Mouse (Mus musculus): ENCODE data around the gene Col4a3. TPM values are rescaled to one million over a fixed set of nuclear protein-coding genes. Genes with fewer than 3 reads are reported as not detected.

Gene Col4a3
- polyA plus RNA-seq, 1 experiment from 2014 or later = 0.22 TPM

- ATAC-seq (replicated peaks; ENCODE audit: low FRiP score) (no peak), DNase-seq (ENCODE audit: low spot score) (no peak)
- Histone ChIP-seq H3K4me1 (replicated peaks; ENCODE audit: control insufficient read depth, insufficient read depth, low read length) (no peaks in the 10 kb centered on the region; the same call in 1 of the 2 replicates), H3K9ac (ENCODE audit: low read depth, low read length) (no peak overlapping the region), H3K9me3 (ENCODE audit: control insufficient read depth, low read length) (no peaks in the 10 kb centered on the region), H3K4me3 (ENCODE audit: low read depth, low read length) (no peak overlapping the region), H3K4me2 (no peak overlapping the region), H3K27me3 (replicated peaks; ENCODE audit: control insufficient read depth, insufficient read depth, low read length) (no peaks in the 10 kb centered on the region), H3K36me3 (ENCODE audit: control insufficient read depth, insufficient read depth, low read length) (no peaks in the 10 kb centered on the region), H3K27ac (ENCODE audit: low read depth, low read length) (no peak overlapping the region)
- WGBS = 47% methylated on average over 2 of the region's 2 CpGs
These were observed 76.8 kb downstream of the Col4a3 start for GRCm38 (mm10) chr1:82663522-82663921.

GRCm38 (mm10) chr1:82686328-82686727 is 99.6 kb downstream of the Col4a3 start:
- Histone ChIP-seq H3K9ac (ENCODE audit: low read depth, low read length) (no peak overlapping the region), H3K4me1 (replicated peaks; ENCODE audit: control insufficient read depth, insufficient read depth, low read length) (peaks cover 3% of the 10 kb centered on the region; the same call in 1 of the 2 replicates), H3K27me3 (replicated peaks; ENCODE audit: control insufficient read depth, insufficient read depth, low read length) (no peaks in the 10 kb centered on the region), H3K4me2 (no peak overlapping the region), H3K4me3 (ENCODE audit: low read depth, low read length) (no peak overlapping the region), H3K36me3 (ENCODE audit: control insufficient read depth, insufficient read depth, low read length) (no peaks in the 10 kb centered on the region), H3K27ac (ENCODE audit: low read depth, low read length) (no peak overlapping the region), H3K9me3 (ENCODE audit: control insufficient read depth, low read length) (no peaks in the 10 kb centered on the region)
- ATAC-seq (replicated peaks; ENCODE audit: low FRiP score) = peak; percentile 82
- 43% methylated on average over 5 of the region's 5 CpGs for WGBS
- no peak for DNase-seq (ENCODE audit: low spot score)

- Histone ChIP-seq H3K4me2 (no peak overlapping the region), H3K27ac (ENCODE audit: low read depth, low read length) (no peak overlapping the region), H3K9me3 (ENCODE audit: control insufficient read depth, low read length) (no peaks in the 10 kb centered on the region), H3K4me1 (replicated peaks; ENCODE audit: control insufficient read depth, insufficient read depth, low read length) (peaks cover 3% of the 10 kb centered on the region; the same call in 1 of the 2 replicates), H3K4me3 (ENCODE audit: low read depth, low read length) (no peak overlapping the region), H3K9ac (ENCODE audit: low read depth, low read length) (no peak overlapping the region), H3K27me3 (replicated peaks; ENCODE audit: control insufficient read depth, insufficient read depth, low read length) (no peaks in the 10 kb centered on the region), H3K36me3 (ENCODE audit: control insufficient read depth, insufficient read depth, low read length) (no peaks in the 10 kb centered on the region)
- no peak for DNase-seq (ENCODE audit: low spot score)
- 63% methylated on average over 2 of the region's 2 CpGs for WGBS
- peak; percentile 86 for ATAC-seq (replicated peaks; ENCODE audit: low FRiP score)
These were observed 100.1 kb downstream of the Col4a3 start for GRCm38 (mm10) chr1:82686866-82687265.

GRCm38 (mm10) chr1:82687931-82688330 is 101.2 kb downstream of the Col4a3 start:
- Histone ChIP-seq H3K9me3 (ENCODE audit: control insufficient read depth, low read length) (no peaks in the 10 kb centered on the region), H3K4me2 (no peak overlapping the region), H3K27ac (ENCODE audit: low read depth, low read length) (no peak overlapping the region), H3K36me3 (ENCODE audit: control insufficient read depth, insufficient read depth, low read length) (no peaks in the 10 kb centered on the region), H3K4me3 (ENCODE audit: low read depth, low read length) (no peak overlapping the region), H3K27me3 (replicated peaks; ENCODE audit: control insufficient read depth, insufficient read depth, low read length) (no peaks in the 10 kb centered on the region), H3K4me1 (replicated peaks; ENCODE audit: control insufficient read depth, insufficient read depth, low read length) (peaks cover 3% of the 10 kb centered on the region; the same call in 1 of the 2 replicates), H3K9ac (ENCODE audit: low read depth, low read length) (no peak overlapping the region)
- 82% methylated on average over 6 of the region's 6 CpGs for WGBS
- ATAC-seq (replicated peaks; ENCODE audit: low FRiP score) (no peak), DNase-seq (ENCODE audit: low spot score) (no peak)

- H3K4me3 ChIP-seq (ENCODE audit: low read depth, low read length) = no peak overlapping the region
- H3K9me3 ChIP-seq (ENCODE audit: control insufficient read depth, low read length) = no peaks in the 10 kb centered on the region
- no peaks in the 10 kb centered on the region for H3K36me3 ChIP-seq (ENCODE audit: control insufficient read depth, insufficient read depth, low read length)
- H3K9ac ChIP-seq (ENCODE audit: low read depth, low read length) = no peak overlapping the region
- WGBS = 51% methylated on average over 3 of the region's 3 CpGs
- DNase-seq (ENCODE audit: low spot score) = no peak
- H3K4me2 ChIP-seq = no peak overlapping the region
- no peak for ATAC-seq (replicated peaks; ENCODE audit: low FRiP score)
- no peaks in the 10 kb centered on the region for H3K27me3 ChIP-seq (replicated peaks; ENCODE audit: control insufficient read depth, insufficient read depth, low read length)
- no peak overlapping the region for H3K27ac ChIP-seq (ENCODE audit: low read depth, low read length)
- H3K4me1 ChIP-seq (replicated peaks; ENCODE audit: control insufficient read depth, insufficient read depth, low read length) = no peaks in the 10 kb centered on the region
These were observed 109.2 kb downstream of the Col4a3 start for GRCm38 (mm10) chr1:82695915-82696314.

- DNase-seq (ENCODE audit: low spot score) (no peak), ATAC-seq (replicated peaks; ENCODE audit: low FRiP score) (peak; percentile 79)
- H3K4me3 ChIP-seq (ENCODE audit: low read depth, low read length) = no peak overlapping the region
- no peaks in the 10 kb centered on the region for H3K36me3 ChIP-seq (ENCODE audit: control insufficient read depth, insufficient read depth, low read length)
- 57% methylated on average over 9 of the region's 9 CpGs for WGBS
- no peaks in the 10 kb centered on the region for H3K27me3 ChIP-seq (replicated peaks; ENCODE audit: control insufficient read depth, insufficient read depth, low read length)
- no peaks in the 10 kb centered on the region for H3K9me3 ChIP-seq (ENCODE audit: control insufficient read depth, low read length)
- H3K27ac ChIP-seq (ENCODE audit: low read depth, low read length) = peak overlapping the region; percentile 63
- peaks cover 17% of the 10 kb centered on the region for H3K4me1 ChIP-seq (replicated peaks; ENCODE audit: control insufficient read depth, insufficient read depth, low read length)
- H3K9ac ChIP-seq (ENCODE audit: low read depth, low read length) = no peak overlapping the region
- H3K4me2 ChIP-seq = peak overlapping the region; percentile 34; the same call in 1 of the 2 replicates
These were observed 131.2 kb downstream of the Col4a3 start for GRCm38 (mm10) chr1:82717816-82718512.

GRCm38 (mm10) chr1:82724339-82725025 is 137.8 kb downstream of the Col4a3 start, which contains the start of gene Mff:
TSS of gene Mff (plus strand) at chr1:82724890.
- peak within 1 kb of the TSS; percentile 87 for H3K4me3 ChIP-seq (ENCODE audit: low read depth, low read length)
- no peaks in the 10 kb centered on the region for H3K27me3 ChIP-seq (replicated peaks; ENCODE audit: control insufficient read depth, insufficient read depth, low read length)
- peak; percentile 94 for ATAC-seq (replicated peaks; ENCODE audit: low FRiP score)
- H3K9ac ChIP-seq (ENCODE audit: low read depth, low read length) = peak within 1 kb of the TSS; percentile 94
- DNase-seq (ENCODE audit: low spot score) = peak; percentile 92
- peaks cover 12% of the 10 kb centered on the region for H3K4me1 ChIP-seq (replicated peaks; ENCODE audit: control insufficient read depth, insufficient read depth, low read length)
- WGBS = 8% methylated on average over 38 of the region's 38 CpGs
- peaks cover under 1% of the 10 kb centered on the region; the same call in 1 of the 2 replicates for H3K36me3 ChIP-seq (ENCODE audit: control insufficient read depth, insufficient read depth, low read length)
- H3K4me2 ChIP-seq = peak within 1 kb of the TSS; percentile 87
- no peaks in the 10 kb centered on the region for H3K9me3 ChIP-seq (ENCODE audit: control insufficient read depth, low read length)
- peak within 1 kb of the TSS; percentile 70 for H3K27ac ChIP-seq (ENCODE audit: low read depth, low read length)

- Histone ChIP-seq H3K4me2 (peak overlapping the region; percentile 87), H3K9ac (ENCODE audit: low read depth, low read length) (peak overlapping the region; percentile 94), H3K27ac (ENCODE audit: low read depth, low read length) (peak overlapping the region; percentile 70), H3K36me3 (ENCODE audit: control insufficient read depth, insufficient read depth, low read length) (peaks cover 5% of the 10 kb centered on the region), H3K27me3 (replicated peaks; ENCODE audit: control insufficient read depth, insufficient read depth, low read length) (no peaks in the 10 kb centered on the region), H3K4me1 (replicated peaks; ENCODE audit: control insufficient read depth, insufficient read depth, low read length) (peaks cover 7% of the 10 kb centered on the region), H3K4me3 (ENCODE audit: low read depth, low read length) (peak overlapping the region; percentile 87), H3K9me3 (ENCODE audit: control insufficient read depth, low read length) (no peaks in the 10 kb centered on the region)
- no peak for DNase-seq (ENCODE audit: low spot score)
- ATAC-seq (replicated peaks; ENCODE audit: low FRiP score) = peak; percentile 94
- 1% methylated on average over 37 of the region's 37 CpGs for WGBS
These were observed 138.5 kb downstream of the Col4a3 start for GRCm38 (mm10) chr1:82725026-82725874.
